Mouse (Mus musculus) megakaryocyte, adult 5-6 weeks (primary cell): Measurements from ENCODE around the gene Dcun1d5. TPM values are rescaled to one million over a fixed set of nuclear protein-coding genes. Genes with fewer than 3 reads are reported as not detected.

Experiments used
- total RNA-seq, 2 experiments: library from RNA; stranded (forward) in 1 of 2; stranded (reverse) in 1 of 2; fragments of 153-499, 151-499 nt in 1 of 2; fragments of 221-1000, 200-1000 nt in 1 of 2; gene quantifications; 2 replicates each; pipeline versions ENCODE4 v1.2.3 to v1.2.4; 2015 to 2017

Gene Dcun1d5
- total RNA-seq, 2 experiments from 2014 or later = 69.1 to 80.8 TPM

Other genes with a start within 250 kb of the Dcun1d5 start
- 1.6 and 3.1 TPM in 2 replicates for gene Dync2h1, start 74 bp upstream of the Dcun1d5 start, total RNA-seq (2015)
- gene Dync2h1, start 74 bp upstream of the Dcun1d5 start, total RNA-seq (2017) = 3.2 and 4.9 TPM in 2 replicates
- gene Mmp13, start 88.0 kb downstream of the Dcun1d5 start, total RNA-seq (2015) = 0.36 and 0.39 TPM in 2 replicates
- 0.08 and 0.48 TPM in 2 replicates for gene Mmp13, start 88.0 kb downstream of the Dcun1d5 start, total RNA-seq (2017)
- not detected in 2 replicates for gene Mmp12, start 159.9 kb downstream of the Dcun1d5 start, total RNA-seq (2015)
- gene Mmp12, start 159.9 kb downstream of the Dcun1d5 start, total RNA-seq (2017) = 0.07 TPM in 1 of 2 replicates, not detected in the other
- gene Mmp1b, start 203.5 kb downstream of the Dcun1d5 start, total RNA-seq (2015) = not detected in 2 replicates
- not detected in 2 replicates for gene Mmp1b, start 203.5 kb downstream of the Dcun1d5 start, total RNA-seq (2017)